Mouse (Mus musculus): Measurements from ENCODE around the gene Asphd1.

Asphd1 gene

GRCm38 (mm10) chr7:126896912-126897311 is 52.5 kb downstream of the Asphd1 start:
- no peak for DNase-seq (ENCODE audit: low read depth, low spot score)
